Mouse (Mus musculus) spleen, adult 2 months (tissue): ENCODE measurements at regions not wholly inside any gene's neighbourhood (a gene's known extent, or its start where the extent isn't known, plus 50 kb on each side); places are given as distances from the start of the nearest gene placed in this dataset.

ENCODE experiments used
- DNase-seq, 2 experiments: peaks; one replicate each; pipeline versions ENCODE4 v3.0.0 to v3.0.0-alpha.2; 2012 to 2021; ENCODE audit warnings: low spot score in 2 of 2, low read depth in 1 of 2
- H3K27ac ChIP-seq: fragments of 200-500 bp; 2 replicates; pipeline ENCODE4 v1.5.1; 2012; ENCODE audit warnings: low read length, inconsistent platforms; ENCODE audit not compliant: insufficient read depth
- H3K27me3 ChIP-seq: fragments of 200-500 bp; 2 replicates; pipeline ENCODE4 v1.6.1; 2012; ENCODE audit warnings: mild to moderate bottlenecking, moderate library complexity, low read length, inconsistent platforms; ENCODE audit not compliant: control insufficient read depth, insufficient read depth
- H3K36me3 ChIP-seq: fragments of 200-500 bp; 2 replicates; pipeline ENCODE4 v1.6.1; 2012; ENCODE audit warnings: mild to moderate bottlenecking, low read length, inconsistent platforms; ENCODE audit not compliant: control insufficient read depth, insufficient read depth
- H3K4me1 ChIP-seq: fragments of 200-500 bp; 2 replicates; pipeline ENCODE4 v1.6.1; 2011; ENCODE audit warnings: inconsistent platforms; ENCODE audit not compliant: control insufficient read depth, insufficient read depth, insufficient read length
- H3K4me3 ChIP-seq: fragments of 200-500 bp; 2 replicates; pipeline ENCODE4 v1.5.1; 2011; ENCODE audit warnings: mild to moderate bottlenecking, inconsistent platforms; ENCODE audit not compliant: insufficient read depth, insufficient read length; ENCODE audit errors: extremely low read depth
- CTCF ChIP-seq: fragments of 200-500 bp; IDR thresholded peaks from 2 replicates; pipeline ENCODE4 v1.5.1; 2011; ENCODE audit warnings: mild to moderate bottlenecking, inconsistent platforms; ENCODE audit not compliant: insufficient read depth, insufficient read length, insufficient replicate concordance; ENCODE audit errors: extremely low read depth
- POLR2A ChIP-seq: fragments of 200-500 bp; IDR thresholded peaks from 2 replicates; pipeline ENCODE4 v1.6.1; 2011; ENCODE audit warnings: low read depth, low read length, inconsistent platforms
- WGBS: fragments of 180-500 bp; shearing (Covaris S2); methylation state at CpG from one replicate; pipeline ENCODE4 v1.1.7; 2018; 5-methylcytosine and 5-hydroxymethylcytosine counted together

GRCm38 (mm10) chr8:93661739-93662138 is 126.1 kb upstream of the Ces5a start:
- DNase-seq = peak in 1 of 2 experiments; percentile 17
- no peaks in the 10 kb centered on the region for H3K27me3 ChIP-seq
- no peak overlapping the region for H3K27ac ChIP-seq
- no peak overlapping the region for H3K4me3 ChIP-seq
- TF ChIP-seq POLR2A (no peak), CTCF (no peak)
- 14% methylated on average over 15 of the region's 15 CpGs for WGBS
- no peaks in the 10 kb centered on the region for H3K36me3 ChIP-seq
- H3K4me1 ChIP-seq = no peaks in the 10 kb centered on the region

- no peak for DNase-seq
- TF ChIP-seq CTCF (no peak), POLR2A (no peak)
- Histone ChIP-seq H3K27ac (no peak overlapping the region), H3K4me3 (no peak overlapping the region), H3K36me3 (no peaks in the 10 kb centered on the region), H3K27me3 (no peaks in the 10 kb centered on the region), H3K4me1 (no peaks in the 10 kb centered on the region)
- 72% methylated on average over 5 of the region's 5 CpGs for WGBS
These were observed 126.6 kb upstream of the Ces5a start for GRCm38 (mm10) chr8:93662219-93662618.

- H3K27ac ChIP-seq = no peak overlapping the region
- no peaks in the 10 kb centered on the region for H3K27me3 ChIP-seq
- no peaks in the 10 kb centered on the region for H3K36me3 ChIP-seq
- WGBS = 85% methylated on average over 4 of the region's 4 CpGs
- H3K4me1 ChIP-seq = no peaks in the 10 kb centered on the region
- DNase-seq = no peak
- no peak for TF ChIP-seq POLR2A
- TF ChIP-seq CTCF = no peak
- no peak overlapping the region for H3K4me3 ChIP-seq
These were observed 128.2 kb upstream of the Ces5a start for GRCm38 (mm10) chr8:93663851-93664250.

GRCm38 (mm10) chr8:93668306-93668705 is 132.7 kb upstream of the Ces5a start:
- no peaks in the 10 kb centered on the region for H3K4me1 ChIP-seq
- H3K27ac ChIP-seq = no peak overlapping the region
- TF ChIP-seq POLR2A = no peak
- TF ChIP-seq CTCF = no peak
- DNase-seq = no peak
- H3K36me3 ChIP-seq = no peaks in the 10 kb centered on the region
- 63% methylated on average over 7 of the region's 7 CpGs for WGBS
- H3K4me3 ChIP-seq = no peak overlapping the region
- no peaks in the 10 kb centered on the region for H3K27me3 ChIP-seq

- Histone ChIP-seq H3K4me3 (no peak overlapping the region), H3K4me1 (no peaks in the 10 kb centered on the region), H3K27ac (no peak overlapping the region), H3K27me3 (no peaks in the 10 kb centered on the region), H3K36me3 (no peaks in the 10 kb centered on the region)
- WGBS = 60% methylated on average over 3 of the region's 3 CpGs
- DNase-seq = no peak
- no peak for TF ChIP-seq CTCF
- TF ChIP-seq POLR2A = no peak
These were observed 135.0 kb upstream of the Gnao1 start for GRCm38 (mm10) chr8:93674721-93675120.

- Histone ChIP-seq H3K4me1 (no peaks in the 10 kb centered on the region), H3K4me3 (no peak overlapping the region), H3K27me3 (no peaks in the 10 kb centered on the region), H3K36me3 (no peaks in the 10 kb centered on the region), H3K27ac (no peak overlapping the region)
- WGBS = 81% methylated on average over 12 of the region's 12 CpGs
- no peak for DNase-seq
- TF ChIP-seq CTCF (no peak), POLR2A (no peak)
These were observed 125.9 kb upstream of the Gnao1 start for GRCm38 (mm10) chr8:93683773-93684391.

- no peaks in the 10 kb centered on the region for H3K27me3 ChIP-seq
- H3K4me1 ChIP-seq = no peaks in the 10 kb centered on the region
- H3K27ac ChIP-seq = no peak overlapping the region
- no peak for DNase-seq
- H3K36me3 ChIP-seq = no peaks in the 10 kb centered on the region
- H3K4me3 ChIP-seq = no peak overlapping the region
- 89% methylated on average over 6 of the region's 6 CpGs for WGBS
- TF ChIP-seq POLR2A = no peak
These were observed 125.4 kb upstream of the Gnao1 start for GRCm38 (mm10) chr8:93684392-93684791.
